Mouse (Mus musculus) liver, embryonic 12.5 days (tissue): ENCODE measurements around the gene Zfp931. TPM values are rescaled to one million over a fixed set of nuclear protein-coding genes. Genes with fewer than 3 reads are reported as not detected.
"Not testable (repeated sequence)": the region's sequence is repeated elsewhere in the genome, so short reads cannot be mapped to it uniquely, and the experiment has no call there.

ENCODE experiments used
- ATAC-seq: fragments of 200-750 bp; cut with Nextera tagmentation; 2 replicates; pipeline ENCODE4 v1.8.0; 2017; ENCODE audit warnings: moderate number of reproducible peaks, mild to moderate bottlenecking, moderate library complexity
- H3K27ac ChIP-seq: fragments of 300-500 bp; sonication (generic); 2 replicates; pipeline ENCODE4 v1.5.1; 2016; ENCODE audit warnings: mild to moderate bottlenecking
- H3K27me3 ChIP-seq: fragments of 300-500 bp; sonication (generic); replicated peaks from 2 replicates; pipeline ENCODE4 v1.6.1; 2016; ENCODE audit warnings: mild to moderate bottlenecking, moderate library complexity
- H3K36me3 ChIP-seq: fragments of 300-500 bp; sonication (generic); 2 replicates; pipeline ENCODE4 v1.6.1; 2016; ENCODE audit warnings: mild to moderate bottlenecking, moderate library complexity
- H3K4me1 ChIP-seq: fragments of 300-500 bp; sonication (generic); 2 replicates; pipeline ENCODE4 v1.6.1; 2016
- H3K4me2 ChIP-seq: fragments of 300-500 bp; sonication (generic); 2 replicates; pipeline ENCODE4 v1.6.1; 2016; ENCODE audit warnings: mild to moderate bottlenecking, moderate library complexity
- H3K4me3 ChIP-seq: fragments of 300-500 bp; sonication (generic); 2 replicates; pipeline ENCODE4 v1.5.1; 2016; ENCODE audit warnings: mild to moderate bottlenecking, moderate library complexity
- H3K9ac ChIP-seq: fragments of 300-500 bp; sonication (generic); 2 replicates; pipeline ENCODE4 v1.6.1; 2016; ENCODE audit warnings: mild to moderate bottlenecking, moderate library complexity
- H3K9me3 ChIP-seq: fragments of 300-500 bp; sonication (generic); replicated peaks from 2 replicates; pipeline ENCODE4 v1.6.1; 2016; ENCODE audit warnings: mild to moderate bottlenecking, moderate library complexity
- WGBS: fragments of 180-500 bp; shearing (Covaris S2); methylation state at CpG from one replicate; pipeline ENCODE4 v1.1.7; 2016; ENCODE audit not compliant: insufficient replicate concordance; 5-methylcytosine and 5-hydroxymethylcytosine counted together
- polyA plus RNA-seq: library from polyadenylated mRNA; unstranded; fragments of >200 nt; fragmentation: Nextera tagmentation; extraction: Ambion mirVana; gene quantifications from 2 replicates; pipeline ENCODE4 v1.2.1, GENCODE M21; 2016

Zfp931 gene
- polyA plus RNA-seq, result 4.7 and 6.1 TPM in 2 replicates

GRCm38 (mm10) chr2:178078166-178078717 is at the start of gene Zfp931:
TSS of gene Zfp931 (minus strand) at chr2:178078476.
- not testable (repeated sequence) for H3K9me3 ChIP-seq, ATAC-seq, H3K27ac ChIP-seq, H3K4me1 ChIP-seq, H3K36me3 ChIP-seq, H3K27me3 ChIP-seq
- H3K9ac ChIP-seq, result peak within 1 kb of the TSS; percentile 31; the same call in 1 of the 2 replicates
- WGBS, result 0% methylated on average over 6 of the region's 14 CpGs
- peak within 1 kb of the TSS; percentile 62 for H3K4me2 ChIP-seq
- H3K4me3 ChIP-seq, result peak within 1 kb of the TSS; percentile 57

- no peaks in the 10 kb centered on the region for H3K9me3 ChIP-seq
- no peaks in the 10 kb centered on the region for H3K36me3 ChIP-seq
- WGBS, result 69% methylated on average over 7 of the region's 7 CpGs
- no peak overlapping the region for H3K27ac ChIP-seq
- no peak overlapping the region for H3K9ac ChIP-seq
- H3K4me1 ChIP-seq, result no peaks in the 10 kb centered on the region
- H3K4me2 ChIP-seq, result no peak overlapping the region
- no peak overlapping the region for H3K4me3 ChIP-seq
- peaks cover 1% of the 10 kb centered on the region for H3K27me3 ChIP-seq
- no peak for ATAC-seq
Observed at GRCm38 (mm10) chr2:178126041-178126820, 48.0 kb upstream of the Zfp931 start.

GRCm38 (mm10) chr2:178125427-178125826 is 47.2 kb upstream of the Zfp931 start:
- H3K4me1 ChIP-seq, result no peaks in the 10 kb centered on the region
- no peak overlapping the region for H3K27ac ChIP-seq
- H3K9me3 ChIP-seq, result no peaks in the 10 kb centered on the region
- H3K9ac ChIP-seq, result no peak overlapping the region
- no peak for ATAC-seq
- H3K4me3 ChIP-seq, result no peak overlapping the region
- peaks cover 9% of the 10 kb centered on the region for H3K27me3 ChIP-seq
- no peaks in the 10 kb centered on the region for H3K36me3 ChIP-seq
- 79% methylated on average over 8 of the region's 8 CpGs for WGBS
- H3K4me2 ChIP-seq, result no peak overlapping the region

GRCm38 (mm10) chr2:178123466-178123865 is 45.2 kb upstream of the Zfp931 start:
- 64% methylated on average over 15 of the region's 15 CpGs for WGBS
- no peaks in the 10 kb centered on the region for H3K9me3 ChIP-seq
- peaks cover 3% of the 10 kb centered on the region; the same call in 1 of the 2 replicates for H3K4me1 ChIP-seq
- no peak for ATAC-seq
- H3K9ac ChIP-seq, result no peak overlapping the region
- H3K4me2 ChIP-seq, result no peak overlapping the region
- H3K4me3 ChIP-seq, result no peak overlapping the region
- H3K27me3 ChIP-seq, result peaks cover 29% of the 10 kb centered on the region
- no peak overlapping the region for H3K27ac ChIP-seq
- no peaks in the 10 kb centered on the region for H3K36me3 ChIP-seq

- Histone ChIP-seq H3K9ac (no peak overlapping the region), H3K36me3 (no peaks in the 10 kb centered on the region), H3K4me3 (no peak overlapping the region), H3K27me3 (peaks cover 40% of the 10 kb centered on the region), H3K9me3 (no peaks in the 10 kb centered on the region), H3K27ac (no peak overlapping the region), H3K4me2 (no peak overlapping the region), H3K4me1 (peaks cover 3% of the 10 kb centered on the region; the same call in 1 of the 2 replicates)
- ATAC-seq, result no peak
- 38% methylated on average over 4 of the region's 4 CpGs for WGBS
Observed at GRCm38 (mm10) chr2:178121946-178122665, 43.8 kb upstream of the Zfp931 start.

- Histone ChIP-seq H3K4me3 (no peak overlapping the region), H3K4me1 (peaks cover 3% of the 10 kb centered on the region; the same call in 1 of the 2 replicates), H3K9me3 (no peaks in the 10 kb centered on the region), H3K9ac (no peak overlapping the region), H3K4me2 (no peak overlapping the region), H3K27ac (no peak overlapping the region), H3K36me3 (no peaks in the 10 kb centered on the region), H3K27me3 (peaks cover 40% of the 10 kb centered on the region)
- WGBS, result 47% methylated on average over 2 of the region's 2 CpGs
- ATAC-seq, result no peak
Observed at GRCm38 (mm10) chr2:178121375-178121688, 43.1 kb upstream of the Zfp931 start.

GRCm38 (mm10) chr2:178120651-178121374 is 42.5 kb upstream of the Zfp931 start:
- H3K4me2 ChIP-seq, result no peak overlapping the region
- peaks cover 40% of the 10 kb centered on the region for H3K27me3 ChIP-seq
- H3K27ac ChIP-seq, result no peak overlapping the region
- peaks cover 3% of the 10 kb centered on the region; the same call in 1 of the 2 replicates for H3K4me1 ChIP-seq
- no peak overlapping the region for H3K4me3 ChIP-seq
- H3K9me3 ChIP-seq, result no peaks in the 10 kb centered on the region
- 71% methylated on average over 8 of the region's 8 CpGs for WGBS
- no peak overlapping the region for H3K9ac ChIP-seq
- no peaks in the 10 kb centered on the region for H3K36me3 ChIP-seq
- no peak for ATAC-seq

GRCm38 (mm10) chr2:178120356-178120645 is 42.0 kb upstream of the Zfp931 start:
- Histone ChIP-seq H3K4me1 (peaks cover 3% of the 10 kb centered on the region; the same call in 1 of the 2 replicates), H3K4me3 (no peak overlapping the region), H3K36me3 (no peaks in the 10 kb centered on the region), H3K9me3 (no peaks in the 10 kb centered on the region), H3K4me2 (no peak overlapping the region), H3K27ac (no peak overlapping the region), H3K9ac (no peak overlapping the region), H3K27me3 (peaks cover 40% of the 10 kb centered on the region)
- ATAC-seq, result no peak

- H3K36me3 ChIP-seq, result no peaks in the 10 kb centered on the region
- H3K9me3 ChIP-seq, result no peaks in the 10 kb centered on the region
- peaks cover 40% of the 10 kb centered on the region for H3K27me3 ChIP-seq
- peak; percentile 22; the same call in 1 of the 2 replicates for ATAC-seq
- no peak overlapping the region; the same call in 1 of the 2 replicates for H3K4me3 ChIP-seq
- 13% methylated on average over 19 of the region's 19 CpGs for WGBS
- peak overlapping the region; percentile 62 for H3K4me2 ChIP-seq
- H3K27ac ChIP-seq, result no peak overlapping the region
- no peak overlapping the region for H3K9ac ChIP-seq
- peaks cover 3% of the 10 kb centered on the region; the same call in 1 of the 2 replicates for H3K4me1 ChIP-seq
Observed at GRCm38 (mm10) chr2:178119561-178120355, 41.5 kb upstream of the Zfp931 start.

- ATAC-seq, result peak; percentile 31; the same call in 1 of the 2 replicates
- H3K27me3 ChIP-seq, result peaks cover 40% of the 10 kb centered on the region
- H3K4me3 ChIP-seq, result peak within 1 kb of the TSS; percentile 36
Observed at GRCm38 (mm10) chr2:178118801-178119560, 40.7 kb upstream of the Zfp931 start, which contains the start of gene Phactr3. TSS of gene Phactr3 (plus strand) at chr2:178118975.

More at GRCm38 (mm10) chr2:178118801-178119560, 40.7 kb upstream of the Zfp931 start, which contains the start of gene Phactr3:
- WGBS, result 4% methylated on average over 45 of the region's 45 CpGs
- no peaks in the 10 kb centered on the region for H3K9me3 ChIP-seq
- peaks cover 3% of the 10 kb centered on the region; the same call in 1 of the 2 replicates for H3K4me1 ChIP-seq
- H3K36me3 ChIP-seq, result no peaks in the 10 kb centered on the region
- H3K4me2 ChIP-seq, result peak within 1 kb of the TSS; percentile 62
- no peak within 1 kb of the TSS for H3K27ac ChIP-seq
- no peak within 1 kb of the TSS for H3K9ac ChIP-seq
